Mouse (Mus musculus) C2C12 (cell line): ENCODE measurements around the gene Arl15. TPM values are rescaled to one million over a fixed set of nuclear protein-coding genes. Genes with fewer than 3 reads are reported as not detected.

Experiments
- H3K27me3 ChIP-seq: one replicate; pipeline ENCODE4 v1.6.1; 2011; ENCODE audit not compliant: control insufficient read depth, insufficient read depth, insufficient read length
- H3K36me3 ChIP-seq: one replicate; pipeline ENCODE4 v1.6.1; 2011; ENCODE audit not compliant: control insufficient read depth, insufficient read depth
- H3K4me3 ChIP-seq: one replicate; pipeline ENCODE4 v1.5.1; 2011; ENCODE audit warnings: mild to moderate bottlenecking, control low read depth; ENCODE audit not compliant: poor library complexity, insufficient read depth, severe bottlenecking
- H3K79me2 ChIP-seq: one replicate; pipeline ENCODE4 v1.6.1; 2011; ENCODE audit not compliant: control insufficient read depth, insufficient read depth
- H3K79me3 ChIP-seq: one replicate; pipeline ENCODE4 v1.6.1; 2011; ENCODE audit warnings: low read depth, control low read depth
- H3ac ChIP-seq: one replicate; pipeline ENCODE3; 2011; ENCODE audit warnings: low read depth; ENCODE audit not compliant: control insufficient read depth, insufficient read length
- CEBPB ChIP-seq: IDR thresholded peaks from one replicate; pipeline ENCODE4 v1.6.1; 2011; ENCODE audit warnings: low read depth, mild to moderate bottlenecking, control low read depth, moderate library complexity
- CTCF ChIP-seq: IDR thresholded peaks from one replicate; pipeline ENCODE4 v1.5.1; 2011; ENCODE audit not compliant: control insufficient read depth, insufficient read depth, insufficient read length
- FOSL1 ChIP-seq: IDR thresholded peaks from one replicate; pipeline ENCODE4 v1.8.0; 2011; ENCODE audit warnings: mild to moderate bottlenecking, low read length; ENCODE audit not compliant: poor library complexity, insufficient read depth, severe bottlenecking
- MAX ChIP-seq: IDR thresholded peaks from one replicate; pipeline ENCODE4 v1.6.1; 2011; ENCODE audit warnings: mild to moderate bottlenecking, control low read depth
- MYOD1 ChIP-seq: IDR thresholded peaks from one replicate; pipeline ENCODE4 v1.6.1; 2011; ENCODE audit warnings: low read depth; ENCODE audit not compliant: control insufficient read depth, insufficient read length
- MYOG ChIP-seq: IDR thresholded peaks from one replicate; pipeline ENCODE4 v1.6.1; 2011; ENCODE audit not compliant: control insufficient read depth, insufficient read length; ENCODE audit errors: extremely low read depth
- USF1 ChIP-seq: IDR thresholded peaks from one replicate; pipeline ENCODE4 v1.6.1; 2011; ENCODE audit warnings: low read depth, mild to moderate bottlenecking, control low read depth, moderate library complexity
- polyA plus RNA-seq: library from polyadenylated mRNA; unstranded; fragments of >200 nt; fragmentation: generic; extraction: Trizol; gene quantifications from one replicate; pipeline ENCODE4 v1.2.1, GENCODE M21; 2012; ENCODE audit warnings: missing spikeins

Gene Arl15
- polyA plus RNA-seq, 1 experiment = 3.5 TPM

GRCm38 (mm10) chr13:113947546-113947945 is 153.2 kb downstream of the Arl15 start:
- no peak overlapping the region for H3ac ChIP-seq
- no peak overlapping the region for H3K4me3 ChIP-seq
- no peak for TF ChIP-seq CEBPB
- TF ChIP-seq FOSL1 = no peak
- no peak for TF ChIP-seq MYOG
- no peak for TF ChIP-seq MYOD1
- no peak for TF ChIP-seq MAX
- H3K27me3 ChIP-seq = no peaks in the 10 kb centered on the region
- H3K79me2 ChIP-seq = no peaks in the 10 kb centered on the region
- no peaks in the 10 kb centered on the region for H3K36me3 ChIP-seq
- H3K79me3 ChIP-seq = no peaks in the 10 kb centered on the region

DNA sequence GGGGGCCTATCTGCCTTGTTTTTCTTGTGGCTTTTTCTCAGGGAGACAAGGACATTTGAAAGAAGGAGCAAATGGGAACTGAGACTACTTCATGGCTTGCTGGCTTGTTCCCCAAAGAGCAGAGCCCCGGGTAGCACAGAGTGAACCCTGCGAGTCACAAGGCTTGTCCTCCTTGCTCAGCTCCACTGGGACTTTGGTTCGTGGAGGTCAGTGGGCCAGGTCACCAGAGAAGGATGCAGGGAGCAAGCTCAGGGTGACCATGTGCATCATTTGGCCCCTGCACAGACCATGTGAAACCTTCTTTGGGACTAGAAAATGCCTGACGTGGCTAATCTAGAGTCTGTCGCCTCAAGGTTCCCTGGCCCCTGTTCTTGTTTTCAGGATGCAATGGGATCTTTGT is 155.4 kb downstream of the Arl15 start:
- H3K79me3 ChIP-seq = no peaks in the 10 kb centered on the region
- no peaks in the 10 kb centered on the region for H3K36me3 ChIP-seq
- H3K4me3 ChIP-seq = no peak overlapping the region
- H3ac ChIP-seq = no peak overlapping the region
- H3K79me2 ChIP-seq = no peaks in the 10 kb centered on the region
- no peaks in the 10 kb centered on the region for H3K27me3 ChIP-seq
- TF ChIP-seq CEBPB (no peak), USF1 (no peak), CTCF (no peak), MAX (no peak), FOSL1 (no peak), MYOG (no peak), MYOD1 (no peak)

DNA sequence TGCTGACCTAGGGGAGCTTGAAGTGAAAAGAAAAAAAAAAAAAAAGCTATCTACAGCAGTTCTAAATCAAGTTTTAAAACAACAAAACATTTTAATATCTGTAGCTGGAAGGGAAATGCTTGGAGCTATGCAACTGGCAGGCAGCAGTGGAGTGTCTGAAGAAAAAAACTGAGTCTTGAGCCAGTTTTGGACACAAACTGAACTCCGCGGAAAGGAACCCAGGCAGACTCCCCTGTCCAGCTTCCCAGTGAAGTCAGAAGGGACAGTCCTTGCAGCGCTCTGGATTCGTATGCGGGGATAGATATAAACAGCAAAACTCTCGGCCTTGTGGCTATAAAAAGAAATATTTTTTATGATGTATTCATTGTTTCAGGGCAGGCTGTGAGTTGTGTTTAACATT is 155.8 kb downstream of the Arl15 start:
- Histone ChIP-seq H3ac (no peak overlapping the region), H3K27me3 (no peaks in the 10 kb centered on the region), H3K36me3 (no peaks in the 10 kb centered on the region), H3K79me2 (no peaks in the 10 kb centered on the region), H3K4me3 (no peak overlapping the region), H3K79me3 (no peaks in the 10 kb centered on the region)
- no peak for TF ChIP-seq CTCF
- TF ChIP-seq MYOD1 = no peak
- no peak for TF ChIP-seq CEBPB
- no peak for TF ChIP-seq MYOG

- Histone ChIP-seq H3K79me3 (no peaks in the 10 kb centered on the region), H3K36me3 (no peaks in the 10 kb centered on the region), H3ac (no peak overlapping the region), H3K79me2 (no peaks in the 10 kb centered on the region), H3K4me3 (no peak overlapping the region), H3K27me3 (no peaks in the 10 kb centered on the region)
- TF ChIP-seq USF1 = no peak
- no peak for TF ChIP-seq MYOG
- no peak for TF ChIP-seq FOSL1
- no peak for TF ChIP-seq CEBPB
- TF ChIP-seq MAX = no peak
- TF ChIP-seq CTCF = no peak
- no peak for TF ChIP-seq MYOD1
Measured at GRCm38 (mm10) chr13:113957438-113957837, 163.1 kb downstream of the Arl15 start.

DNA sequence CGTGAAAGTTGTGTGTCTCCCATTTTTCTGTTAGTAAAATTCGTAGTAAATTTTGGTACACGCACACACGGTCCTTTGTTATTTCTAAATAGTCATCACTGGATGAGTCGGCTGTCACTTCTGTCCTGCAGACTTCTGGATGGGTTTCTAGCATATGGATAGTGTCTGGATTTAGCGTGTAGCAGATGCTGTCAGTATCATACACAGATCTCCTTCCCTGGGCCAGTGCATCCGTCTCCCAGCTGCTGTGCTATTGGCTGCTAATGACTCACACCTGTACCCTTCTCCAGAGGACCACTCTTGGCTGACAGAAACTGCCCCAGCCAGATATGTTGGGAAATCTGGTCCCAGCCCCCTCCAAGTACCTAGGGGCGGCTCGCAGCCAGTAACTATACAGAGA is 170.6 kb downstream of the Arl15 start:
- no peak overlapping the region for H3K4me3 ChIP-seq
- H3K36me3 ChIP-seq = peaks cover 3% of the 10 kb centered on the region
- no peaks in the 10 kb centered on the region for H3K79me3 ChIP-seq
- H3K79me2 ChIP-seq = no peaks in the 10 kb centered on the region
- no peak overlapping the region for H3ac ChIP-seq
- H3K27me3 ChIP-seq = no peaks in the 10 kb centered on the region
- TF ChIP-seq MAX (no peak), CTCF (no peak)

DNA sequence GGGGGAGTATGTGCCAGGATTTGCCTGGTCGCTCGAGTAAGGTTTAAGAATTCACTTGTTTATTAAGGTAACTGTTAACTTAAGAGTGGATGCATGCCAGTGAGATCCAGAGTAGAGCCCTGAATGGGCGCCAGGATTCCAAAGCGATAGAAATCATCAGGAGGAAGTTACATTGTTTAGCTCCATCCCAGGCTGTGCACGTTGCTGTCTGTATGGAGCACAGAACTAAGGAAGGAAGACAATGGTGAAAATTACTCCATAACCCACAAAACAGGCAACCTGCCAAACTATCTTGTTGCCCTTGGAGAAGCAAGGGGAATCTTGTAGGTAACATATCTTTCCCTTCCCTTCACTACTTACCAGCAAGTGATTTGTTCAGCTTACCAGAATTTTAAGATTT is 176.4 kb downstream of the Arl15 start:
- no peak overlapping the region for H3ac ChIP-seq
- peaks cover 3% of the 10 kb centered on the region for H3K36me3 ChIP-seq
- H3K4me3 ChIP-seq = no peak overlapping the region
- H3K79me2 ChIP-seq = no peaks in the 10 kb centered on the region
- TF ChIP-seq MYOG (no peak), MYOD1 (no peak), CTCF (no peak), MAX (no peak), FOSL1 (no peak), USF1 (no peak), CEBPB (no peak)
- no peaks in the 10 kb centered on the region for H3K79me3 ChIP-seq
- no peaks in the 10 kb centered on the region for H3K27me3 ChIP-seq
